Mouse (Mus musculus) E14TG2a.4 (cell line): ENCODE measurements at regions not wholly inside any gene's neighbourhood (a gene's known extent, or its start where the extent isn't known, plus 50 kb on each side); places are given as distances from the start of the nearest gene placed in this dataset.

Experiments used
- CTCF ChIP-seq: conservative IDR thresholded peaks from 2 replicates; pipeline ENCODE4 v1.5.1; 2014; ENCODE audit warnings: low read length
- NANOG ChIP-seq: IDR thresholded peaks from 2 replicates; pipeline ENCODE4 v1.6.1; 2014; ENCODE audit warnings: borderline replicate concordance, low read length, mixed read lengths
- POU5F1 ChIP-seq: IDR thresholded peaks from 2 replicates; pipeline ENCODE4 v1.6.1; 2014; ENCODE audit warnings: low read length, borderline replicate concordance

- no peak for TF ChIP-seq CTCF
- TF ChIP-seq NANOG = no peak
- TF ChIP-seq POU5F1 = no peak
Observed at GRCm38 (mm10) chr11:20396204-20396848, 63.8 kb upstream of the Slc1a4 start.
